Mouse (Mus musculus): ENCODE measurements around the gene Lifr. TPM values are rescaled to one million over a fixed set of nuclear protein-coding genes. Genes with fewer than 3 reads are reported as not detected.

Lifr gene
- polyA plus RNA-seq, 1 experiment from 2014 or later, result 29.3 TPM

- ATAC-seq (replicated peaks; ENCODE audit: low FRiP score, low TSS enrichment, low read depth), result no peak
These were observed 125.4 kb downstream of the Lifr start for GRCm38 (mm10) chr15:7215845-7216244.

GRCm38 (mm10) chr15:7216581-7217272 is 126.3 kb downstream of the Lifr start:
- H3K9me3 ChIP-seq (ENCODE audit: control insufficient read depth, low read length), result no peaks in the 10 kb centered on the region
- H3K4me2 ChIP-seq (ENCODE audit: low read length), result no peak overlapping the region
- WGBS, result 88% methylated on average over 9 of the region's 9 CpGs
- no peak overlapping the region for H3K27ac ChIP-seq (ENCODE audit: low read depth)
- 0 out of 2 replicates have a peak, but pooled peaks cover 5% of the 10 kb centered on the region for H3K36me3 ChIP-seq (ENCODE audit: control insufficient read depth, insufficient read depth, low read length)
- H3K4me1 ChIP-seq (replicated peaks; ENCODE audit: control insufficient read depth, insufficient read depth, low read length), result peaks cover 4% of the 10 kb centered on the region; the same call in 1 of the 2 replicates
- DNase-seq (ENCODE audit: low spot score) (no peak), ATAC-seq (replicated peaks; ENCODE audit: low FRiP score, low TSS enrichment, low read depth) (no peak)
- no peak overlapping the region for H3K9ac ChIP-seq (ENCODE audit: low read length)
- no peaks in the 10 kb centered on the region for H3K27me3 ChIP-seq (replicated peaks; ENCODE audit: control insufficient read depth, insufficient read depth, low read length)
- H3K4me3 ChIP-seq (ENCODE audit: low read depth, low read length), result no peak overlapping the region

More at GRCm38 (mm10) chr15:7215845-7216244, 125.4 kb downstream of the Lifr start:
- Histone ChIP-seq H3K4me2 (ENCODE audit: low read length) (no peak overlapping the region), H3K27me3 (replicated peaks; ENCODE audit: control insufficient read depth, insufficient read depth, low read length) (no peaks in the 10 kb centered on the region), H3K4me3 (ENCODE audit: low read depth, low read length) (no peak overlapping the region), H3K4me1 (replicated peaks; ENCODE audit: control insufficient read depth, insufficient read depth, low read length) (peaks cover 4% of the 10 kb centered on the region; the same call in 1 of the 2 replicates), H3K27ac (ENCODE audit: low read depth) (no peak overlapping the region), H3K9me3 (ENCODE audit: control insufficient read depth, low read length) (no peaks in the 10 kb centered on the region), H3K36me3 (ENCODE audit: control insufficient read depth, insufficient read depth, low read length) (0 out of 2 replicates have a peak, but pooled peaks cover 5% of the 10 kb centered on the region), H3K9ac (ENCODE audit: low read length) (no peak overlapping the region)
- DNase-seq (ENCODE audit: low spot score), result no peak
- WGBS, result 93% methylated on average over 3 of the region's 3 CpGs

- no peak overlapping the region for H3K27ac ChIP-seq (ENCODE audit: low read depth)
- DNase-seq (ENCODE audit: low spot score), result no peak
These were observed 126.8 kb downstream of the Lifr start for GRCm38 (mm10) chr15:7217273-7217598.

GRCm38 (mm10) chr15:7222809-7223208 is 132.4 kb downstream of the Lifr start:
- Histone ChIP-seq H3K4me2 (ENCODE audit: low read length) (no peak overlapping the region), H3K27me3 (replicated peaks; ENCODE audit: control insufficient read depth, insufficient read depth, low read length) (no peaks in the 10 kb centered on the region), H3K36me3 (ENCODE audit: control insufficient read depth, insufficient read depth, low read length) (no peaks in the 10 kb centered on the region), H3K4me1 (replicated peaks; ENCODE audit: control insufficient read depth, insufficient read depth, low read length) (no peaks in the 10 kb centered on the region), H3K9ac (ENCODE audit: low read length) (no peak overlapping the region), H3K27ac (ENCODE audit: low read depth) (no peak overlapping the region), H3K4me3 (ENCODE audit: low read depth, low read length) (no peak overlapping the region), H3K9me3 (ENCODE audit: control insufficient read depth, low read length) (no peaks in the 10 kb centered on the region)
- WGBS, result 48% methylated on average over 11 of the region's 11 CpGs
- ATAC-seq (replicated peaks; ENCODE audit: low FRiP score, low TSS enrichment, low read depth) (no peak), DNase-seq (ENCODE audit: low spot score) (no peak)

More at GRCm38 (mm10) chr15:7217273-7217598, 126.8 kb downstream of the Lifr start:
- Histone ChIP-seq H3K9me3 (ENCODE audit: control insufficient read depth, low read length) (no peaks in the 10 kb centered on the region), H3K9ac (ENCODE audit: low read length) (no peak overlapping the region), H3K36me3 (ENCODE audit: control insufficient read depth, insufficient read depth, low read length) (0 out of 2 replicates have a peak, but pooled peaks cover 5% of the 10 kb centered on the region), H3K4me3 (ENCODE audit: low read depth, low read length) (no peak overlapping the region), H3K27me3 (replicated peaks; ENCODE audit: control insufficient read depth, insufficient read depth, low read length) (no peaks in the 10 kb centered on the region), H3K4me1 (replicated peaks; ENCODE audit: control insufficient read depth, insufficient read depth, low read length) (peaks cover 4% of the 10 kb centered on the region; the same call in 1 of the 2 replicates), H3K4me2 (ENCODE audit: low read length) (no peak overlapping the region)
- no peak for ATAC-seq (replicated peaks; ENCODE audit: low FRiP score, low TSS enrichment, low read depth)
- WGBS, result 87% methylated on average over 6 of the region's 6 CpGs

GRCm38 (mm10) chr15:7224151-7224775 is 133.8 kb downstream of the Lifr start:
- H3K27me3 ChIP-seq (replicated peaks; ENCODE audit: control insufficient read depth, insufficient read depth, low read length), result no peaks in the 10 kb centered on the region
- DNase-seq (ENCODE audit: low spot score), result no peak

GRCm38 (mm10) chr15:7226225-7226624 is 135.8 kb downstream of the Lifr start:
- DNase-seq (ENCODE audit: low spot score), result peak; percentile 85
- H3K9me3 ChIP-seq (ENCODE audit: control insufficient read depth, low read length), result no peaks in the 10 kb centered on the region
- 6% methylated on average over 5 of the region's 5 CpGs for WGBS
- H3K4me3 ChIP-seq (ENCODE audit: low read depth, low read length), result no peak overlapping the region
- no peaks in the 10 kb centered on the region for H3K27me3 ChIP-seq (replicated peaks; ENCODE audit: control insufficient read depth, insufficient read depth, low read length)
- no peaks in the 10 kb centered on the region for H3K36me3 ChIP-seq (ENCODE audit: control insufficient read depth, insufficient read depth, low read length)
- H3K4me1 ChIP-seq (replicated peaks; ENCODE audit: control insufficient read depth, insufficient read depth, low read length), result no peaks in the 10 kb centered on the region
- H3K4me2 ChIP-seq (ENCODE audit: low read length), result no peak overlapping the region
- no peak overlapping the region for H3K27ac ChIP-seq (ENCODE audit: low read depth)
- H3K9ac ChIP-seq (ENCODE audit: low read length), result no peak overlapping the region
- peak; percentile 86 for ATAC-seq (replicated peaks; ENCODE audit: low FRiP score, low TSS enrichment, low read depth)

More at GRCm38 (mm10) chr15:7224151-7224775, 133.8 kb downstream of the Lifr start:
- Histone ChIP-seq H3K4me3 (ENCODE audit: low read depth, low read length) (no peak overlapping the region), H3K4me1 (replicated peaks; ENCODE audit: control insufficient read depth, insufficient read depth, low read length) (no peaks in the 10 kb centered on the region), H3K9me3 (ENCODE audit: control insufficient read depth, low read length) (no peaks in the 10 kb centered on the region), H3K9ac (ENCODE audit: low read length) (no peak overlapping the region), H3K36me3 (ENCODE audit: control insufficient read depth, insufficient read depth, low read length) (no peaks in the 10 kb centered on the region), H3K4me2 (ENCODE audit: low read length) (no peak overlapping the region), H3K27ac (ENCODE audit: low read depth) (no peak overlapping the region)
- 76% methylated on average over 12 of the region's 12 CpGs for WGBS
- no peak for ATAC-seq (replicated peaks; ENCODE audit: low FRiP score, low TSS enrichment, low read depth)

- Histone ChIP-seq H3K9me3 (ENCODE audit: control insufficient read depth, low read length) (no peaks in the 10 kb centered on the region), H3K9ac (ENCODE audit: low read length) (no peak overlapping the region), H3K4me1 (replicated peaks; ENCODE audit: control insufficient read depth, insufficient read depth, low read length) (no peaks in the 10 kb centered on the region), H3K4me2 (ENCODE audit: low read length) (no peak overlapping the region), H3K4me3 (ENCODE audit: low read depth, low read length) (no peak overlapping the region), H3K27me3 (replicated peaks; ENCODE audit: control insufficient read depth, insufficient read depth, low read length) (no peaks in the 10 kb centered on the region), H3K27ac (ENCODE audit: low read depth) (no peak overlapping the region), H3K36me3 (ENCODE audit: control insufficient read depth, insufficient read depth, low read length) (peaks cover 15% of the 10 kb centered on the region; the same call in 1 of the 2 replicates)
- WGBS, result 83% methylated on average over 13 of the region's 13 CpGs
- DNase-seq (ENCODE audit: low spot score) (no peak), ATAC-seq (replicated peaks; ENCODE audit: low FRiP score, low TSS enrichment, low read depth) (no peak)
These were observed 143.1 kb downstream of the Lifr start for GRCm38 (mm10) chr15:7233393-7234090.

GRCm38 (mm10) chr15:7239904-7240303 is 149.5 kb downstream of the Lifr start:
- WGBS, result 94% methylated on average over 11 of the region's 11 CpGs
- DNase-seq (ENCODE audit: low spot score) (no peak), ATAC-seq (replicated peaks; ENCODE audit: low FRiP score, low TSS enrichment, low read depth) (no peak)
- no peaks in the 10 kb centered on the region for H3K4me1 ChIP-seq (replicated peaks; ENCODE audit: control insufficient read depth, insufficient read depth, low read length)
- no peaks in the 10 kb centered on the region for H3K9me3 ChIP-seq (ENCODE audit: control insufficient read depth, low read length)
- H3K9ac ChIP-seq (ENCODE audit: low read length), result no peak overlapping the region
- H3K4me3 ChIP-seq (ENCODE audit: low read depth, low read length), result no peak overlapping the region
- H3K27ac ChIP-seq (ENCODE audit: low read depth), result no peak overlapping the region
- no peaks in the 10 kb centered on the region for H3K27me3 ChIP-seq (replicated peaks; ENCODE audit: control insufficient read depth, insufficient read depth, low read length)
- no peak overlapping the region for H3K4me2 ChIP-seq (ENCODE audit: low read length)
- H3K36me3 ChIP-seq (ENCODE audit: control insufficient read depth, insufficient read depth, low read length), result peaks cover 13% of the 10 kb centered on the region; the same call in 1 of the 2 replicates

Data from intestine, embryonic 14.5 days (tissue).